Mouse (Mus musculus) neural tube, embryonic 15.5 days (tissue): ENCODE measurements at regions not wholly inside any gene's neighbourhood (a gene's known extent, or its start where the extent isn't known, plus 50 kb on each side); places are given as distances from the start of the nearest gene placed in this dataset.

Experiments used
- ATAC-seq: fragments of 200-750 bp; cut with Nextera tagmentation; 2 replicates; pipeline ENCODE4 v1.8.0; 2017; ENCODE audit warnings: mild to moderate bottlenecking, moderate TSS enrichment, moderate library complexity; ENCODE audit not compliant: low FRiP score
- H3K27ac ChIP-seq: fragments of 300-500 bp; sonication (generic); replicated peaks from 2 replicates; pipeline ENCODE4 v1.5.1; 2015; ENCODE audit warnings: mild to moderate bottlenecking, inconsistent platforms
- H3K27me3 ChIP-seq: fragments of 300-500 bp; sonication (generic); replicated peaks from 2 replicates; pipeline ENCODE4 v1.6.1; 2015; ENCODE audit warnings: inconsistent platforms
- H3K36me3 ChIP-seq: fragments of 300-500 bp; sonication (generic); 2 replicates; pipeline ENCODE4 v1.6.1; 2015; ENCODE audit warnings: inconsistent platforms
- H3K4me1 ChIP-seq: fragments of 300-500 bp; sonication (generic); 2 replicates; pipeline ENCODE4 v1.6.1; 2015; ENCODE audit warnings: inconsistent platforms
- H3K4me2 ChIP-seq: fragments of 300-500 bp; sonication (generic); 2 replicates; pipeline ENCODE4 v1.6.1; 2015; ENCODE audit warnings: inconsistent platforms, mild to moderate bottlenecking, moderate library complexity
- H3K4me3 ChIP-seq: fragments of 300-500 bp; sonication (generic); replicated peaks from 2 replicates; pipeline ENCODE4 v1.5.1; 2015; ENCODE audit warnings: mild to moderate bottlenecking, inconsistent platforms
- H3K9ac ChIP-seq: fragments of 300-500 bp; sonication (generic); replicated peaks from 2 replicates; pipeline ENCODE4 v1.6.1; 2015; ENCODE audit warnings: mild to moderate bottlenecking, inconsistent platforms
- H3K9me3 ChIP-seq: fragments of 300-500 bp; sonication (generic); replicated peaks from 2 replicates; pipeline ENCODE4 v1.6.1; 2016; ENCODE audit warnings: inconsistent platforms
- WGBS: fragments of 180-500 bp; shearing (Covaris S2); methylation state at CpG from one replicate; pipeline ENCODE4 v1.1.7; 2015; ENCODE audit warnings: mixed read lengths; 5-methylcytosine and 5-hydroxymethylcytosine counted together

- no peaks in the 10 kb centered on the region for H3K4me1 ChIP-seq
- no peaks in the 10 kb centered on the region for H3K36me3 ChIP-seq
- no peaks in the 10 kb centered on the region for H3K9me3 ChIP-seq
- H3K27ac ChIP-seq = no peak overlapping the region
- no peak for ATAC-seq
- H3K4me3 ChIP-seq = no peak overlapping the region
- H3K27me3 ChIP-seq = no peaks in the 10 kb centered on the region
- 87% methylated on average over 3 of the region's 3 CpGs for WGBS
- H3K9ac ChIP-seq = no peak overlapping the region
- no peak overlapping the region for H3K4me2 ChIP-seq
These were observed 80.0 kb downstream of the Tex36 start for GRCm38 (mm10) chr7:133521936-133522335.

DNA sequence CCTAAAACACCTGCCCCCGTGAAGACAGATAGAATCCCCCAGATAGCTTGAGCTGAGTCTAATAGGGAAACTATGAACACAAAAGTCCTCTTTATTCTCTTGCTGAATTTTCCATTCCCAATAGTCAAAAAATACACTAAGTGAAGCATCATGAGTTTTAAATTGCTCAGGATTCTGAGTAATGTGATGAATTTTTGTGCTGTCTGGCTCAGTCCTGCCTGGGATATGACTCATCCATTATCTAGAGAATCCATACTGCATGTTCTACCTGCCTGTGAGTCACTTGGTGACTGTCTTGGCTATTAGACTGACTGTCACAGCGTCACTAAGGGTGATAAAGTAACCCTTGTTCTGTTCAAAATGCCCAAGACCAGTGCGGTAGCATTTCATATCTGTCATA is 83.0 kb downstream of the Tex36 start:
- ATAC-seq = no peak
- Histone ChIP-seq H3K27me3 (no peaks in the 10 kb centered on the region), H3K9ac (no peak overlapping the region), H3K27ac (no peak overlapping the region), H3K4me2 (no peak overlapping the region), H3K9me3 (no peaks in the 10 kb centered on the region), H3K4me1 (no peaks in the 10 kb centered on the region), H3K4me3 (no peak overlapping the region), H3K36me3 (no peaks in the 10 kb centered on the region)
- WGBS = 88% methylated on average over 3 of the region's 3 CpGs

DNA sequence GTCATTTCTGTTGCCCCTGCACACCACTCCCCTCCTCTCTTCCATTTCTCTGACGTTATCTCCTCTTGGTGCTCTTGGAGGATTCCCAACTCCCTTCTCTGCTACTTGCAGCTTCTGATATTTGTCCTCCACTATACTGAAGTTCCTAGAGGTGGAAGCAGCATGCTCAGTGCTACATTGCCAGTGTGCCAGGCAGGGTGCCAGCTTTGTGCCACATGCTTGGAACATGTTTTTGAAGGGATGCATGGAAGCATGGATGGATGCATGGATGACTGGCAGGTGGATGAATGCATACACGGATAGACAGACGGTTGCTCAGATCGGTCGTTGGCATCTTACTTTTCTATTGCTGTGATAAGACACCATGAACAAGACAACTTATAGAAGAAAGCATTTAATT is 84.4 kb downstream of the Tex36 start:
- 91% methylated on average over 5 of the region's 5 CpGs for WGBS
- no peak for ATAC-seq
- no peaks in the 10 kb centered on the region for H3K9me3 ChIP-seq
- no peaks in the 10 kb centered on the region for H3K27me3 ChIP-seq
- no peak overlapping the region for H3K27ac ChIP-seq
- no peaks in the 10 kb centered on the region for H3K4me1 ChIP-seq
- H3K36me3 ChIP-seq = no peaks in the 10 kb centered on the region
- H3K9ac ChIP-seq = no peak overlapping the region
- H3K4me2 ChIP-seq = no peak overlapping the region
- no peak overlapping the region for H3K4me3 ChIP-seq

GRCm38 (mm10) chr7:133510926-133511325 is 91.0 kb downstream of the Tex36 start:
- no peaks in the 10 kb centered on the region for H3K27me3 ChIP-seq
- WGBS = 72% methylated on average over 5 of the region's 5 CpGs
- H3K4me2 ChIP-seq = no peak overlapping the region
- no peaks in the 10 kb centered on the region for H3K36me3 ChIP-seq
- ATAC-seq = no peak
- no peaks in the 10 kb centered on the region for H3K9me3 ChIP-seq
- no peak overlapping the region for H3K4me3 ChIP-seq
- H3K9ac ChIP-seq = no peak overlapping the region
- H3K27ac ChIP-seq = no peak overlapping the region
- H3K4me1 ChIP-seq = peaks cover 12% of the 10 kb centered on the region; the same call in 1 of the 2 replicates

- no peak overlapping the region for H3K27ac ChIP-seq
These were observed 92.5 kb downstream of the Tex36 start for GRCm38 (mm10) chr7:133509486-133509885.

DNA sequence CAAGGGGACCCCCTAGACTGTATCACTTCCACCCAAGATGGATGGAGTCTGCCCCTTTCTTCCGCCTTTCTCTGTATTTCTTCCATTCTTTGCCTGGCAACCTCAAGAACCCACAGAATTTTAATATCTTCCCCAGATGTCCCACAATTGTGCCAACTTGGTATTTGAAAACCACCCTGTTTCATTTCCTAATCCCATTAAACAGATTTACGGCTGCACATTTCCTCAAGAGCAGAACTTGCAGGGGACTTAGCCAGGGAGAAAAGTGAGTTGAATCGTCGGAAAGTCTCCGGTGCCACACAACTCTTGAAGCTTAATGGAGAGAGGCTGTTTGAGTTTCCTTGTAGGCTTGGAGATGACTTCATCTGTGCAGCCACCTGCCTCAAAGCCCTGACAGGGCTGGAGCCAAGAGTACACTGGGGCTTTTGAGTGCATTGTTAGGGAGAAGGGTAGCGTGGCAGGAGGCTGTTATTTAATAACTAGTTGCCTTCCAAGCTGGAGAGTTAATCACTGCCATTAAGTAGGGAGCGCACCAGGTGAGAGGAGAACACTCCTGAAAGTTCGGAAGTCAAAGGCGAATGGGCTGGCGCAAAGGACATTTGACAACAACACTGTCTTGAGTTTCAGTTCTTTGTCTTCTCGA is 93.5 kb downstream of the Tex36 start:
- Histone ChIP-seq H3K4me2 (no peak overlapping the region), H3K9me3 (no peaks in the 10 kb centered on the region), H3K4me1 (peaks cover 12% of the 10 kb centered on the region; the same call in 1 of the 2 replicates), H3K27ac (no peak overlapping the region), H3K36me3 (no peaks in the 10 kb centered on the region), H3K9ac (no peak overlapping the region), H3K4me3 (no peak overlapping the region), H3K27me3 (no peaks in the 10 kb centered on the region)
- WGBS = 60% methylated on average over 11 of the region's 11 CpGs
- ATAC-seq = no peak

More at GRCm38 (mm10) chr7:133509486-133509885, 92.5 kb downstream of the Tex36 start:
- H3K4me2 ChIP-seq = no peak overlapping the region
- no peaks in the 10 kb centered on the region for H3K27me3 ChIP-seq
- WGBS = 30% methylated on average over 4 of the region's 4 CpGs
- no peak for ATAC-seq
- H3K36me3 ChIP-seq = no peaks in the 10 kb centered on the region
- no peaks in the 10 kb centered on the region for H3K9me3 ChIP-seq
- no peak overlapping the region for H3K4me3 ChIP-seq
- H3K9ac ChIP-seq = no peak overlapping the region
- H3K4me1 ChIP-seq = peaks cover 12% of the 10 kb centered on the region; the same call in 1 of the 2 replicates

DNA sequence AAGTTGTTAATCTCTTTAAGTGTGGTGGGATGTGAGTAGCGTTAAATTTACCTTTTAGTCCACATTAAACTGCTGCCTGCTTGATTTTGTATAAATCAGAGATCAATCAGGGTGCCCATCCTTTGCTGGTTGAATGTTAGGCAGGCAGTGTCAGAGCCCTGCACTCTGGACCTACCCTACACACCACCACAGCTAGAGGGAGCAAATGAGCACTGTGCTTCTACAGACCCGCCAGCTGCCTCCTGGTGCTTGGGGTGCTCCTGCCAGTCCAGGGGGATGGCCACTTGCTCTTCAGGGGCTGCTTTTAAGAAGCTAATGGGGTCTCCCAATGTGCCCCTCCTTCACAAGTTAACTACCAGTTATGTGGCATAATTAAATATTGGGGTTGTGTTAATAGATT is 96.3 kb downstream of the Tex36 start:
- no peak for ATAC-seq
- no peak overlapping the region for H3K9ac ChIP-seq
- H3K27me3 ChIP-seq = no peaks in the 10 kb centered on the region
- peaks cover 12% of the 10 kb centered on the region; the same call in 1 of the 2 replicates for H3K4me1 ChIP-seq
- no peak overlapping the region for H3K4me2 ChIP-seq
- H3K36me3 ChIP-seq = no peaks in the 10 kb centered on the region
- WGBS = 95% methylated on average over 2 of the region's 2 CpGs
- no peak overlapping the region for H3K4me3 ChIP-seq
- H3K27ac ChIP-seq = no peak overlapping the region
- no peaks in the 10 kb centered on the region for H3K9me3 ChIP-seq

GRCm38 (mm10) chr7:133503946-133504345 is 98.0 kb downstream of the Tex36 start:
- Histone ChIP-seq H3K36me3 (no peaks in the 10 kb centered on the region), H3K4me3 (no peak overlapping the region), H3K9ac (no peak overlapping the region), H3K4me2 (no peak overlapping the region), H3K27ac (no peak overlapping the region), H3K9me3 (no peaks in the 10 kb centered on the region), H3K4me1 (peaks cover 5% of the 10 kb centered on the region; the same call in 1 of the 2 replicates), H3K27me3 (no peaks in the 10 kb centered on the region)
- ATAC-seq = no peak
- 68% methylated on average over 5 of the region's 5 CpGs for WGBS

- no peak overlapping the region for H3K27ac ChIP-seq
- H3K9ac ChIP-seq = no peak overlapping the region
- no peaks in the 10 kb centered on the region for H3K9me3 ChIP-seq
- H3K4me1 ChIP-seq = no peaks in the 10 kb centered on the region; the same call in 1 of the 2 replicates
- ATAC-seq = no peak
- H3K4me3 ChIP-seq = no peak overlapping the region
- H3K27me3 ChIP-seq = no peaks in the 10 kb centered on the region
- WGBS = 48% methylated on average over 4 of the region's 4 CpGs
- no peaks in the 10 kb centered on the region for H3K36me3 ChIP-seq
- no peak overlapping the region for H3K4me2 ChIP-seq
These were observed 99.2 kb downstream of the Tex36 start for GRCm38 (mm10) chr7:133502731-133503130.

DNA sequence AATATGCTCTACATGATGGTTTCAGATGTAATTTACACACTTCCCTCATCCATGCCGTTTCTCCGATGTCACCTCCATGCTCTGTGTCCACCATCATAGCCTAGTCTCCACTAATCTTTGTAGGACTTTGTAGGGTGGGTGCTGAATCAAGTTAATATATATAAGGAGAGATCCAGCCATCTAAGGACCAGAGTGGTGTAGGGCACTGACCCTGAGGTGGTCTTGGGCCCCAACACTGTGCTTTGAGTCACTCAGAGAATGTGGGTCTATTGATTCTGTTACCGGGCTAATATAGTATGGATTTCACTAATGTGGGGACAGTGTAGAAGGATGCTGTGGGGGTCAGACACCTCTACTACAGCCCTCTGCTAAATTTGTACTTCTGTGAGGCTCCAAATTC is 104.4 kb downstream of the Tex36 start:
- no peak for ATAC-seq
- Histone ChIP-seq H3K9ac (no peak overlapping the region), H3K9me3 (no peaks in the 10 kb centered on the region), H3K36me3 (no peaks in the 10 kb centered on the region), H3K27ac (no peak overlapping the region), H3K4me2 (no peak overlapping the region), H3K27me3 (no peaks in the 10 kb centered on the region), H3K4me1 (peaks cover 7% of the 10 kb centered on the region), H3K4me3 (no peak overlapping the region)
- WGBS = 100% methylated on average over 3 of the region's 3 CpGs

DNA sequence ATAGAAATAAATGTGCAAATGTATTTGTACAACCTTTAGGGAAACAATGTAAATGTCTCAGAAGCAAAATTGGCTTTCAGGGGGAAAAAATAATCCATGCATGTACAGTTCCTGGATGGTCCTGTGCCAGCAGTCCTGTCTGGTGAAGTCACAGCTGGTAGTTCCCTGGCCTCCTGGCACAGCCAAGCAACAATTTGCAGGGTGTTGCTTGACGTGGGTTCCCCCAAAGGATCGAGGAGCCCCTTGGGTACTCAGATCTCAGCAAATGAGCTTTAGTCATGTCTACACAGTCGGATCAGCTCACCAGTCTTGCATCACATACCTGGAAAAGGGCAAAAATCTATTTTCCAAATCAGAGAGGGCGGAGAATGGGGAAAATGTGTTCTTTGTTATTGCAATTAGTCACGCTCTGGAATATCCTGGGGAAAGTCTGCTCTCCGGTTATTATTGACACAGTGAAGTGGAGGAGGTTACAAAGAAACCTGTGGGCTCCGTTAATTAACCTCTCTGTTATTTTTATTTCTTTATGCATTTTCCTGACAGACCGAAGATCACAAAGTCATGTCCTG is 106.9 kb downstream of the Tex36 start:
- Histone ChIP-seq H3K27me3 (no peaks in the 10 kb centered on the region), H3K4me1 (peaks cover 7% of the 10 kb centered on the region), H3K36me3 (no peaks in the 10 kb centered on the region), H3K27ac (no peak overlapping the region), H3K9me3 (no peaks in the 10 kb centered on the region), H3K4me3 (no peak overlapping the region), H3K9ac (no peak overlapping the region), H3K4me2 (no peak overlapping the region)
- 49% methylated on average over 8 of the region's 8 CpGs for WGBS
- ATAC-seq = no peak

- no peak overlapping the region for H3K4me2 ChIP-seq
- H3K27ac ChIP-seq = no peak overlapping the region
- no peaks in the 10 kb centered on the region for H3K27me3 ChIP-seq
- H3K4me3 ChIP-seq = no peak overlapping the region
- H3K9ac ChIP-seq = no peak overlapping the region
- ATAC-seq = no peak
- 70% methylated on average over 10 of the region's 10 CpGs for WGBS
- peaks cover 7% of the 10 kb centered on the region for H3K4me1 ChIP-seq
- no peaks in the 10 kb centered on the region for H3K9me3 ChIP-seq
- no peaks in the 10 kb centered on the region for H3K36me3 ChIP-seq
These were observed 107.5 kb downstream of the Tex36 start for GRCm38 (mm10) chr7:133494256-133494981.
